Mouse (Mus musculus) left cerebral cortex, adult 9 months (tissue): Measurements from ENCODE around the gene Dclk3.

Experiments used
- DNase-seq, 2 experiments: peaks; one replicate each; pipeline ENCODE4 v3.0.0; 2022; ENCODE audit warnings: low spot score in 2 of 2

Gene Dclk3

DNA sequence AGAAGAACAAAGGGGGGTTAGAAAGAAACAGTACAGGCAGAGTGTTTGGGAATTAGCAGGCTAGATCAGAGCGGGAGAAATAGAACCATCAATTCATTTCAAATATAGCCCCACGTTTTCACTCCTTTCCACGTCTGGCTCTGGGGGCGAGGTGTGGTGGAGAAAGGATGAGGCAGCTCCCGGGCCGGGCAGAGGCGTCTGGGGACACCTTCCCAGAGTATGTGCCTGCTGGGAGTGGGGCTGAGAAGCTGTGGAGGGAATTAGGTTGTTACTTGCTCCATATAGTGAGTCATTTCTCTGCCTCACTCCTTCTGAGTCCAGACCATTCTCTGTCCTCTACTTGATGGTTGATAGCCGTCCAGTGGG, 938 bp downstream of the Dclk3 start:
- DNase-seq = peak in 1 of 2 experiments; percentile 78

- no peak for DNase-seq
Observed at GRCm38 (mm10) chr9:111440446-111440845, 1.6 kb downstream of the Dclk3 start.

DNA sequence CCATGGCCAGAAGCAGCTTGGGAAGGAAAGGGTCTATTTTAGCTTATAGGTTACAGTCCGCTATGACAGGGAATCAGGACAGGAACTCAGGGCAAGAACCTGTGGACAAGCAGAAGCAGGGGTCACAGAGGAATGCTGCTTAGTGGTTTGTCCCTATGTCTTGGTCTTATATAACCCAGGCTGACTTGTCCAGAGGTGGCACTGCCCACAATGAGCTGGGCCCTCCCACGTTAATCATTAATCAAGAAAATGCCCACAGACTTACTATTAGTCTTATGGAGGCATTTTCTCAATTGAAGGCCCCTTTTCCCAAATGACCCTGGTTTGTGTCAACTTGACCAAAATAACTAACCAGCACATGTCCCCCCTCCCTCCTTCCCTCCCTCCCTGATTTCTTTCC, 2.3 kb downstream of the Dclk3 start:
- DNase-seq = no peak

DNA sequence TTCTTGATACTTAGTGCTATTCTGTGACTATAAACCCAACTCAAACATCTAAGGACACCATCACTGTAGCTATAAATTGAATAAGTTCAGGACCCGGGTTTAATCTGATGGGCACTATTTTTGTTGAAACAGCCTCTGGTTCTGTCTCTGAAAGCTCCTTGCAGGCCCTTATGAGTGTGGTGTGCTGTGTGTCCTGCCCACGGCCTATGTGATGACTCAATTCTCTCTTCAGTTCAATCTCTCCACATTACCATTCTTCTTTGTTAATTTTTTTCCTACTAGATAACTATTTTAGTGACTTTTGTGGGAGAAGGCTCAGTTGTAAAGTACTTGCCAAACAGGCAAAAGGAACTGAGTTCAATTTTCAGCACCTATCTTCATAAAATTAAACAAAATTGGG, 7.3 kb downstream of the Dclk3 start:
- DNase-seq = no peak

GRCm38 (mm10) chr9:111448976-111449375, 10.1 kb downstream of the Dclk3 start:
- DNase-seq = no peak

DNA sequence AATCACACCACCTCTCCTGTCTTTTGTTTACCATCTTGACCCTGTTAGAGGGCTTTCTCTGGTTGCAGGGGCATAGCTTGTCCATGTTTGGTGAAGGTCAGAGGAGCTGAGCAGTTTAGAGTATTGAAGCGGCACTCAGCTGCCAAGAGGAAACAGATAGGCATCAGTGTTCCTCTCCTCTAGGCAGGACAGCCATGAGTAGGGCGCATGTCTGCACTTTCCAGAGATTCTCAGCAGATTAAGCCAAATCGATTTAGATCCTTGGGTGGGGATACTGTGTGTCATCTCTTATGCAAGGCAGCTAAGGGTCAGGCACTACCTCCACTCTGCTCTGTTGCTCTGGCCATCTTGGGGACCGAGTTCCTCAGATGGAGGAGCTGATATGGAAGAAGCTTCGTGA, 11.0 kb downstream of the Dclk3 start:
- no peak for DNase-seq

DNA sequence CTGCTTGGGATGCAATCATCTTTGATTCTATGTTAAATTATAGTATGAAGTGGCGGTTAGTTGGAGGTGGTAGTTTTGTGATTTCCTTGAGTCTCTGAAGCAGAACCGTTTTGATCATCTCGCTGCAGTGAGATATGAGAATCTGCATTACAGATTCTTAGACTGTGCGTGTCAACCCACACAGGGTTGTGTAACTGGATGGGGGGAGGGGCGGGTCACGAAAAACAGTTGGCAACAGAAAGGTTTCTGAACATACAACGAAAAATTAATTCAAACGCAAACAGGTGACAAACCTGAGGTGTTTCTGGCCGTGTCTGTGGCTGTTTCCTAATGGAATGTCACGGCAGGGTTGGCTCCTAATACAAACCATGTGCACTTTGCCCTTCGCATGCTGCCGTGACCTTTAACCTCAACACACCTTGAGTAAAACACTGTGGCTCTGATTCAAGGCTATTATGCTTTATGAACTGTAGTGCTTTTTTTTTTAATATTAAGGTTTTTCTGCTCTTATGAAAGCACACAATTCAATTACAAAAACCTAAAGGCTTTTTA, 12.0 kb downstream of the Dclk3 start:
- no peak for DNase-seq

DNA sequence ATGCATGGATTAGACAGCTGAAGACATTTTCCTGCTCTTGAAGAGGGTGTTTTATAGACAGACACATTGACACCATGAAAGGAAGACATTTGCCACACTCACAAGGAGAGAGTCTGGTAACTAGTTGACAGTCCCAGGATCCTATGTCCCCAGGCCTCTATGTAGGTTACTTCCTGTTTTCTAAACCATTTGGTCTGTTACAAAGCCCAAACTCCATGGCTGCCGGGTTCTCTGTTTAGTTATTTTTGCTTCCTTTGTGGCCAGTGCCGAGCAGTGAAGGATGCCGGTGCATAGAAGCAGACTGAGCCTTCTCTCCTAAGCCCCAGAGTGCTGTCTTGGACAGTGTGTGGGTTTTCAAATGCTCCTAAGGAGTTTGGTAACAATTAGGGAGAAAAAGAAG, 15.0 kb downstream of the Dclk3 start:
- no peak for DNase-seq

DNA sequence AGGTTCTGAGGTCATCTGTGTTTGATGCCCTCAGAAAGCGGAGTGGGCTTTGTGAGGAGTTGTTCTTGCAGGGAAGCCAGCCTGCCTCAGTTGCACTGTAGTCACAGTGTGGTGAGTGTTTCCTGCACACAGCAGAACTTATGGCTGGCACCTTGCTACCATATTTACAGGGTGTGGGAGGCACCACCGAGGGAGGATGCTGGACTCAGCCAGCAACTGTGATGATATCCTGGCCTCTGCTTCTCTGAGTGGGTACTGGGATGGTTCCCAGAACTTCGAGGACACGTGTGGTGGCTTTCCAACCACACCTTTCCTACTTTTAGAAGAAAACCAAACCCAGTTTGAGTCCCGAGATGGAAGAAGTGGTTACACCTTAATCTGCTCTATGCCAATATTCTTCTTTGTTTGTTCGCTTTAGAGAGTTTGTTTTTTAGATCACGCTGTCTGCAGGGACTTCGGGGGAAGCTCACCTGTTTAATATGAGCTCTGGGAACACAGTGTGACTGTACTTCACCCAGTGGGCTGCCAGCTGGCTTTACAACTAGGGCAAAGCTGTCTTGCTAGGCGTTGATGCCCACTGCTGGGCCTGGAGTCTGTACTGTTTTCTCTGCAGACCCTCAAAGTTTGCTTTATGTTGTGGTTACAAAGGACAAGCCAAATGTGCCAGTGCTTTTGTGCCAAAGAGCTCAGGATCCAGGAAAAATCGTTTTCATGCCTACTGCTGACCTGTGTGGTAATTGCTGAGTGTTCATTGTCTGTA, 18.5 kb downstream of the Dclk3 start:
- DNase-seq = no peak

GRCm38 (mm10) chr9:111457936-111458310, 19.0 kb downstream of the Dclk3 start:
- DNase-seq = no peak

GRCm38 (mm10) chr9:111459466-111459865, 20.6 kb downstream of the Dclk3 start:
- no peak for DNase-seq

DNA sequence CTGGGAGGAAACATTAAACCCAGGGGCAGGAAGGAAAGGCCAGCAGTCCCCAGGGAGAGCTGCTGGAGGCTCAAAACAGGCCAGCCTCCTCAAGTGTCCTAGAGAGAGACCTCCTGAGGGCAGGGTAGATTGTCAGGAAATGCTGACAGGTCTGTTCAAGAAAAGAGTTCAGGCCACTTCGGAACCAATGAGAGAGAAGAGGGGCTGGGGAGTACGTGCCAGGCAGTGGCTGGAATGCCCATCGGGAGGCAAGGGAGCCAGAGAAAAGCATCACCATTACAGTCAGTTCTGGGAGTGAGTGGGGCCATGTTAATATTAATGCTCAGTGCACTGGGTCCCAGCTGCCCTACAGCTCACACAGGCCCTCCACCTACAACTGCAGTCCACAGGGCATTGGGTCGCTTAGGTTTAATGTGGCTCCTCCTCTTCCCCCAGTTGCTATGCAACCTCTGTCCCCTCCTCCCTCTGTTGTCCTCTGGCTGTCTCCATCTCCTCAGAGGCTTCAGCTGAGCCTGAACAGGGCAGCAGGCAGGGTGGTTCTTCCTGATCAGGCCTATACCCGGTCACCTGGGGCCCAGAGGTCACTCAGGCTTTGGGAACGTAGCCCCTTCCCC, 21.4 kb downstream of the Dclk3 start:
- no peak for DNase-seq

GRCm38 (mm10) chr9:111461415-111462103, 22.7 kb downstream of the Dclk3 start:
- DNase-seq = no peak

- DNase-seq = no peak
Observed at GRCm38 (mm10) chr9:111465666-111466065, 26.8 kb downstream of the Dclk3 start.

GRCm38 (mm10) chr9:111473686-111474457, 35.0 kb downstream of the Dclk3 start:
- DNase-seq = no peak

DNA sequence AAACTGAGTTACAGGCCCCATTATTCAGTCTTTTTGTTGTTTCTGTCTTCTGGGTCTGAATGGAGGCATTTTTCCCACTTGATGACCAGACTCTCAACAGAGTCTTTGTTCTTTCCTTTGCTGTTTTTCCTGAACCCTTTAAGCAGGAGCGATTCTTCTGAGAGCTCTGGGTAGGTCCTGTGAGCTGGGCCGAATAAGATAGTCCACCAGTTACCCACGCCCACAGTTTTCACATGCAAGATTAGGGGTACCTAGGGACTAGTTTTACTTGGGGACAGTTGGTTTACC, 35.5 kb downstream of the Dclk3 start:
- DNase-seq = no peak

DNA sequence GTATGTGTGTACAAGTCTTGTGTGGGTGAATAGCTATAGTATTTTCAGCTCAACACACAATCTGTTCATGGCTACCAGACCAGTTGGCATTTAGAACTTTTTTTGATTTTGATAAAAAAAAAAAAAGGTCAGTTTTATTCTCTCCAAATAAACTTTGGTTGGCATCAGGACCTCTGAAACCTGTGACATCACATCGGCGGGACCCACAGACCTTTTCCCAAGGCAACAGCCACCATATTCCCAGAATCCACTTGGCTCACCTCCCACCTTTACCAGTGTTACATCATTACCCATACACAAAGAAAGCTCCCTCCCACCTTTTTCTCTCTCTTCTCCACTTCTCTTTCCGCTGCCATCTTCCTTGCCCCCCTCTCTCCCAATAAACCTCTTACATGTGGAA, 36.4 kb downstream of the Dclk3 start:
- DNase-seq = no peak

GRCm38 (mm10) chr9:111475973-111476372, 37.1 kb downstream of the Dclk3 start:
- DNase-seq = peak in 1 of 2 experiments; percentile 25

- no peak for DNase-seq
Observed at GRCm38 (mm10) chr9:111476479-111477016, 37.7 kb downstream of the Dclk3 start.

DNA sequence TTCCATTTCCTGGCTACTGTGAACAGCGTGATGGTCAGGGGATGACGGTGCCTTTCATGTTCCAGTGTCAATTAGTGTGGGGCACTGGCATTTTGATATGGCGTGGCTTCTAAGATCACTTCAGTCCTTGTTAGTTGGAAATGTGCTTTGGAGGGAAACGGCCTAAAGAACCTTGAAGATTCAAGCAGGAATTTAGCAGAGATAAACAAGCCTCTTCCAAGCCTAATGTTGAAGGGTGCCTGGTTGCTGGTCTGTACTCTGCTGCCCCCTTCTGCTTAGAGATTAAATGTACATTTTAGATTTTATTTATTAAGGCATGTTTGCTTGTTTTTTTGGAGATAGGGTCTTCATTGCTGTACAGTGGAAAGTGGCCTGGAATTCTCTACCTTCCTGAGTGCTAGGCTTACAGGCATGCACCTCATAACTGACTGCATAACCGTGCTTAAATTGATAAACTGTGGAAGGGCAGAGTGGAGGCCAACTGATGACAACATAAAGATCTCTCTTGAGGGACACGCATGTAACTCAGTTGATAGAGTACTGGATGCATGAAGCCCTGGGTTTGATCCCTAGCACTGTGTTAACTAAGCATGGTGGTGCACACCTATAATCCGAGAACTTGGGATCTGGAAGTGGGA, 40.1 kb downstream of the Dclk3 start:
- peak in 1 of 2 experiments; percentile 31 for DNase-seq

GRCm38 (mm10) chr9:111481011-111481410, 42.1 kb downstream of the Dclk3 start:
- no peak for DNase-seq
